Mouse (Mus musculus): ENCODE data around the gene Noto.

DNA sequence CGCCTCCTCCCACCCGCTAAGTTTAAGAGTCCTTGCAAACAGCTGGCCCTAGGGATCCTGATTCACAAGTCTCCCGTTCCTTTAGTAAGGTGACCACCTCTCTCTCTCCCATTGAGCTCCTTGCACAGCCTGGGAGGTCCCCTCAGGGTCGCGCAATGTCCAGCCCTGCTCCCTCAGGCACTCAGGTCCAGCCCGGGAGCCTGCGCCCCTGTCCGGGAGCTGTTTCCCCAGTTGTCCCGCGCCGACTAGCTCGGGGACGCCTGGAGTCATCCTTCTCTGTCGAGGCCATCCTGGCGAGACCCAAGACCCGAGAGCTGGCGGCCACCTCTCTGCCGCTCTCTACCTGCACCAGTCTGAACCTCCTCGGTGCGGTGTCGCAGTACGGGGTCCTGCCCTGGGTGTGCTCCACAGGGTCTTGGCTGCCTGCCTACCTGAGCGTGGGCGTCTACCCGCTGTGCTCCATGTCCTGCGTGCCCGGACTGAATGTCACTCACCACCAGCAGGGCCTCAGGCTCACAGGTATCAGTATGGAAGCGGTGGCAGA lies at the start of gene Noto:
- no peak for TF ChIP-seq MAZ (IDR thresholded peaks at IDR 0.05; ENCODE audit: low read depth, low read length)
- TF ChIP-seq MEF2A (IDR thresholded peaks at IDR 0.05; ENCODE audit: extremely low read depth, insufficient replicate concordance, low read depth, low read length, poor library complexity, severe bottlenecking), result no peak
